Mouse (Mus musculus): Measurements from ENCODE around the gene Olfr1094. TPM values are rescaled to one million over a fixed set of nuclear protein-coding genes. Genes with fewer than 3 reads are reported as not detected.

Gene Olfr1094
- not detected in 2 replicates for polyA plus RNA-seq (2021; fragmentation: Nextera tagmentation)
- long read RNA-seq, experiment 1: 0 reads
- long read RNA-seq, experiment 2: 0 reads

GRCm38 (mm10) chr2:86824363-86824762 lies at the start of gene Olfr1094:
Gene Olfr1094 (plus strand): TSS chr2:86824663.

DNA sequence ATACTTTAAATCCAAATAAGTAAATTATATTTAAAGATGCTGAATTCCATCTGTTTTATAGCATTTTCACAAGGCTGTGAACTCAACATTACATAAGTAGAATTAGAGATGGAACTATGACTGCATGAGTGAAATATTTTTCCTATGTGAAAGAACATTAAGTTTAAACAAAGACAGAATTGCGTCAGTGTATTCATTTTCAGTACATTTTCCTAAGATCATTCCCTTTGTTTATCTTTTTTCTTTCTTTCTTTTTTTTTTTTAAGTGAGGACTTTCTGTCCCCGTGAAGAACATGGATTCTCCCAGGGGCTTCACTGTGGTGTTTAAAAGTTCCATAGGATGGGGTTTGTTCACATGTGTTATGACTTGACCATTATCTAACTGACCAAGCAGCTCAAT lies 42.3 kb upstream of the Olfr1094 start, which contains the start of gene Olfr1093:
Olfr1093 (plus strand) TSS at position 301 of the 400 bp plus-strand sequence.

DNA sequence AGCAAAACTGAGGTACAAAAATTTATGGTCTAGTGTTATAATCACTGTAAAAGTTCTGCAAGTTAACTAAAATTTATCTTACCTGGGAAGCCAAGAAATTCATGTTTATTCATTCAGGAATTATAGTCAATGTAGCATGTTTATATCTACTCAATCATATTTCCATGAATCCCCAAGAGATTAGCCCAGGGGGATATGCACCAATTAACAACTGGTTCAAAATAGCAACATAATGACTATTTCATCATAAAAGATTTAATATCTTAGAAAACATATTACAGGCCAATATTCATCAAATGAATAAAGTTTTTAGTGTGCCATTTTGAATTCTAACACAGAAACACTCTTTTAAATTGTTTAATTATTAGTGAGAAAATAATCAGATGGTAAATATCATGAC lies 14.5 kb upstream of the Olfr1094 start, which contains the start of gene Olfr141:
Olfr141 (minus strand) TSS at position 101 of the 400 bp plus-strand sequence.

DNA sequence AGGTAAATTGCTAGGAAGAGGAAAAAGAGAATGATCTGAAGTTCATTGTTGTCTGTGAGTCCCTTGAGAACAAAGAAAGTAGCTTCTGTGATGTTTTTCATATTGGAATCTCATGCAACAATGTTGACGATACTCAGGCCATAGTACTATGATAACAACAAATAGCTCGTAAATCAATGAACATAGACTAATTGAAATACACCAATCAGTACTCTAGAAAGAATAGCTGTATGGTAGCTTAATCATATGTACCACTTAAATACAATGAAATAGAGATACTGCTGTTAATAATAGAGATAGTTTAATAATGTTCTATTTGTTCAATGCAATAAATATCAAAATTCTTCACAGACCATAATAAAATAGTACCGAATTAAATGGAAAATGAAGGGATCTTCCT lies 27.1 kb downstream of the Olfr1094 start, which contains the start of gene Olfr1095:
Olfr1095 (minus strand) TSS at position 101 of the 400 bp plus-strand sequence.

GRCm38 (mm10) chr2:86874702-86875101 lies 50.2 kb downstream of the Olfr1094 start, which contains the start of gene Gm13723:
Gene Gm13723 (minus strand): TSS chr2:86874802.

Other genes with a start within 250 kb of the Olfr1094 start
- gene Olfr1082, start 225.7 kb upstream of the Olfr1094 start, polyA plus RNA-seq (2021; fragmentation: Nextera tagmentation): not detected in 2 replicates
- not detected in 2 replicates for gene Olfr1084, start 184.9 kb upstream of the Olfr1094 start, polyA plus RNA-seq (2021; fragmentation: Nextera tagmentation)
- not detected in 2 replicates for gene Olfr1085, start 162.6 kb upstream of the Olfr1094 start, polyA plus RNA-seq (2021; fragmentation: Nextera tagmentation)
- gene Olfr1086, start 144.6 kb upstream of the Olfr1094 start, polyA plus RNA-seq (2021; fragmentation: Nextera tagmentation): not detected in 2 replicates
- not detected in 2 replicates for gene Olfr1087, start 126.3 kb upstream of the Olfr1094 start, polyA plus RNA-seq (2021; fragmentation: Nextera tagmentation)
- not detected in 2 replicates for gene Olfr1089, start 91.0 kb upstream of the Olfr1094 start, polyA plus RNA-seq (2021; fragmentation: Nextera tagmentation)
- gene Olfr1090, start 65.7 kb upstream of the Olfr1094 start, polyA plus RNA-seq (2021; fragmentation: Nextera tagmentation): not detected in 2 replicates
- gene Olfr1093, start 42.2 kb upstream of the Olfr1094 start, polyA plus RNA-seq (2021; fragmentation: Nextera tagmentation): not detected in 2 replicates
- not detected in 2 replicates for gene Olfr141, start 14.6 kb upstream of the Olfr1094 start, polyA plus RNA-seq (2021; fragmentation: Nextera tagmentation)
- not detected in 2 replicates for gene Olfr1095, start 27.0 kb downstream of the Olfr1094 start, polyA plus RNA-seq (2021; fragmentation: Nextera tagmentation)
- gene Gm13723, start 50.1 kb downstream of the Olfr1094 start, polyA plus RNA-seq (2021; fragmentation: Nextera tagmentation): not detected in 2 replicates
- not detected in 2 replicates for gene Olfr1097, start 67.6 kb downstream of the Olfr1094 start, polyA plus RNA-seq (2021; fragmentation: Nextera tagmentation)
- gene Olfr1098, start 99.9 kb downstream of the Olfr1094 start, polyA plus RNA-seq (2021; fragmentation: Nextera tagmentation): not detected in 2 replicates
- not detected in 2 replicates for gene Olfr1099, start 136.0 kb downstream of the Olfr1094 start, polyA plus RNA-seq (2021; fragmentation: Nextera tagmentation)
- gene Olfr1100, start 155.3 kb downstream of the Olfr1094 start, polyA plus RNA-seq (2021; fragmentation: Nextera tagmentation): not detected in 2 replicates
- not detected in 2 replicates for gene Olfr1101, start 166.6 kb downstream of the Olfr1094 start, polyA plus RNA-seq (2021; fragmentation: Nextera tagmentation)
- not detected in 2 replicates for gene Olfr1102, start 173.7 kb downstream of the Olfr1094 start, polyA plus RNA-seq (2021; fragmentation: Nextera tagmentation)
- not detected in 2 replicates for gene Olfr1104, start 202.4 kb downstream of the Olfr1094 start, polyA plus RNA-seq (2021; fragmentation: Nextera tagmentation)
- not detected in 2 replicates for gene Olfr1105, start 211.9 kb downstream of the Olfr1094 start, polyA plus RNA-seq (2021; fragmentation: Nextera tagmentation)
- gene Olfr1106, start 227.6 kb downstream of the Olfr1094 start, polyA plus RNA-seq (2021; fragmentation: Nextera tagmentation): not detected in 2 replicates

Measured in left cerebral cortex, adult 6 months (tissue).